Mouse (Mus musculus): ENCODE data around the gene Mgat4a. TPM values are rescaled to one million over a fixed set of nuclear protein-coding genes. Genes with fewer than 3 reads are reported as not detected.
A peak's percentile ranks its signal among the peaks of the same experiment; 100 is the strongest.

Gene Mgat4a
- total and polyA plus RNA-seq, 2 experiments from 2014 or later: 8.2 to 23.4 TPM

- no peaks in the 10 kb centered on the region for H3K36me3 ChIP-seq (ENCODE audit: insufficient read depth)
- no peak for ATAC-seq
- WGBS: 80% methylated on average over 4 of the region's 4 CpGs
- H3K27me3 ChIP-seq (ENCODE audit: insufficient read depth, low read length): no peaks in the 10 kb centered on the region
- H3K9me3 ChIP-seq (ENCODE audit: low read length): no peaks in the 10 kb centered on the region
- H3K4me2 ChIP-seq (ENCODE audit: low read depth): no peak overlapping the region
- no peak overlapping the region for H3K4me3 ChIP-seq (ENCODE audit: low read depth, low read length)
- DNase-seq: no peak
- no peak overlapping the region for H3K27ac ChIP-seq (ENCODE audit: low read depth, low read length)
- H3K4me1 ChIP-seq (ENCODE audit: insufficient read depth): no peaks in the 10 kb centered on the region
- TF ChIP-seq CTCF (IDR thresholded peaks at IDR 0.05; ENCODE audit: low read depth): no peak
- H3K9ac ChIP-seq: no peak overlapping the region
Observed at GRCm38 (mm10) chr1:37518791-37519190, 22.0 kb downstream of the Mgat4a start.

- no peaks in the 10 kb centered on the region for H3K9me3 ChIP-seq (ENCODE audit: low read length)
- no peak overlapping the region for H3K4me3 ChIP-seq (ENCODE audit: low read depth, low read length)
- DNase-seq (no peak), ATAC-seq (no peak)
- no peak for TF ChIP-seq CTCF (IDR thresholded peaks at IDR 0.05; ENCODE audit: low read depth)
- H3K4me1 ChIP-seq (ENCODE audit: insufficient read depth): no peaks in the 10 kb centered on the region
- H3K4me2 ChIP-seq (ENCODE audit: low read depth): no peak overlapping the region
- H3K27ac ChIP-seq (ENCODE audit: low read depth, low read length): no peak overlapping the region
- H3K36me3 ChIP-seq (ENCODE audit: insufficient read depth): no peaks in the 10 kb centered on the region
- H3K9ac ChIP-seq: no peak overlapping the region
- WGBS: 77% methylated on average over 4 of the region's 4 CpGs
- no peaks in the 10 kb centered on the region for H3K27me3 ChIP-seq (ENCODE audit: insufficient read depth, low read length)
Observed at GRCm38 (mm10) chr1:37518124-37518720, 22.6 kb downstream of the Mgat4a start.

GRCm38 (mm10) chr1:37512961-37513431 is 27.8 kb downstream of the Mgat4a start:
- no peak for TF ChIP-seq CTCF (IDR thresholded peaks at IDR 0.05; ENCODE audit: low read depth)
- no peaks in the 10 kb centered on the region for H3K9me3 ChIP-seq (ENCODE audit: low read length)
- no peaks in the 10 kb centered on the region for H3K36me3 ChIP-seq (ENCODE audit: insufficient read depth)
- H3K4me3 ChIP-seq (ENCODE audit: low read depth, low read length): no peak overlapping the region
- peak; percentile 34; the same call in 1 of the 2 replicates for ATAC-seq
- peak overlapping the region; percentile 24; the same call in 1 of the 2 replicates for H3K27ac ChIP-seq (ENCODE audit: low read depth, low read length)
- no peak overlapping the region; the same call in 1 of the 2 replicates for H3K9ac ChIP-seq
- no peak overlapping the region for H3K4me2 ChIP-seq (ENCODE audit: low read depth)
- DNase-seq: peak; percentile 25
- no peaks in the 10 kb centered on the region for H3K27me3 ChIP-seq (ENCODE audit: insufficient read depth, low read length)
- WGBS: 74% methylated on average over 2 of the region's 2 CpGs
- peaks cover 17% of the 10 kb centered on the region; the same call in 1 of the 2 replicates for H3K4me1 ChIP-seq (ENCODE audit: insufficient read depth)

GRCm38 (mm10) chr1:37512109-37512640 is 28.6 kb downstream of the Mgat4a start:
- Histone ChIP-seq H3K27ac (ENCODE audit: low read depth, low read length) (peak overlapping the region; percentile 24; the same call in 1 of the 2 replicates), H3K4me1 (ENCODE audit: insufficient read depth) (peaks cover 17% of the 10 kb centered on the region; the same call in 1 of the 2 replicates), H3K27me3 (ENCODE audit: insufficient read depth, low read length) (no peaks in the 10 kb centered on the region), H3K36me3 (ENCODE audit: insufficient read depth) (no peaks in the 10 kb centered on the region), H3K4me3 (ENCODE audit: low read depth, low read length) (no peak overlapping the region), H3K4me2 (ENCODE audit: low read depth) (no peak overlapping the region), H3K9me3 (ENCODE audit: low read length) (no peaks in the 10 kb centered on the region), H3K9ac (no peak overlapping the region)
- peak; percentile 47; the same call in 1 of the 2 replicates for ATAC-seq
- DNase-seq: peak; percentile 55
- TF ChIP-seq CTCF (IDR thresholded peaks at IDR 0.05; ENCODE audit: low read depth): no peak
- 13% methylated on average over 5 of the region's 5 CpGs for WGBS

- ATAC-seq: no peak
- TF ChIP-seq CTCF (IDR thresholded peaks at IDR 0.05; ENCODE audit: low read depth): no peak
- H3K4me3 ChIP-seq (ENCODE audit: low read depth, low read length): no peak overlapping the region
- peaks cover 17% of the 10 kb centered on the region; the same call in 1 of the 2 replicates for H3K4me1 ChIP-seq (ENCODE audit: insufficient read depth)
- H3K27ac ChIP-seq (ENCODE audit: low read depth, low read length): no peak overlapping the region
- H3K27me3 ChIP-seq (ENCODE audit: insufficient read depth, low read length): no peaks in the 10 kb centered on the region
- no peaks in the 10 kb centered on the region for H3K36me3 ChIP-seq (ENCODE audit: insufficient read depth)
- no peak for DNase-seq
- H3K9ac ChIP-seq: no peak overlapping the region
- WGBS: 80% methylated on average over 3 of the region's 3 CpGs
- peaks cover 6% of the 10 kb centered on the region; the same call in 1 of the 2 replicates for H3K9me3 ChIP-seq (ENCODE audit: low read length)
- no peak overlapping the region for H3K4me2 ChIP-seq (ENCODE audit: low read depth)
Observed at GRCm38 (mm10) chr1:37510193-37510592, 30.6 kb downstream of the Mgat4a start.

GRCm38 (mm10) chr1:37509437-37509836 is 31.4 kb downstream of the Mgat4a start:
- no peak overlapping the region for H3K27ac ChIP-seq (ENCODE audit: low read depth, low read length)
- H3K9me3 ChIP-seq (ENCODE audit: low read length): peaks cover 6% of the 10 kb centered on the region; the same call in 1 of the 2 replicates
- peaks cover 17% of the 10 kb centered on the region; the same call in 1 of the 2 replicates for H3K4me1 ChIP-seq (ENCODE audit: insufficient read depth)
- no peaks in the 10 kb centered on the region for H3K27me3 ChIP-seq (ENCODE audit: insufficient read depth, low read length)
- H3K4me2 ChIP-seq (ENCODE audit: low read depth): no peak overlapping the region
- no peak for TF ChIP-seq CTCF (IDR thresholded peaks at IDR 0.05; ENCODE audit: low read depth)
- no peaks in the 10 kb centered on the region for H3K36me3 ChIP-seq (ENCODE audit: insufficient read depth)
- ATAC-seq (no peak), DNase-seq (no peak)
- no peak overlapping the region for H3K4me3 ChIP-seq (ENCODE audit: low read depth, low read length)
- WGBS: 88% methylated on average over 5 of the region's 5 CpGs
- H3K9ac ChIP-seq: no peak overlapping the region

GRCm38 (mm10) chr1:37505348-37505730 is 35.5 kb downstream of the Mgat4a start:
- Histone ChIP-seq H3K4me1 (ENCODE audit: insufficient read depth) (no peaks in the 10 kb centered on the region), H3K9ac (no peak overlapping the region), H3K4me2 (ENCODE audit: low read depth) (no peak overlapping the region), H3K4me3 (ENCODE audit: low read depth, low read length) (no peak overlapping the region), H3K27ac (ENCODE audit: low read depth, low read length) (no peak overlapping the region), H3K27me3 (ENCODE audit: insufficient read depth, low read length) (no peaks in the 10 kb centered on the region), H3K36me3 (ENCODE audit: insufficient read depth) (no peaks in the 10 kb centered on the region), H3K9me3 (ENCODE audit: low read length) (peaks cover 6% of the 10 kb centered on the region; the same call in 1 of the 2 replicates)
- WGBS: 96% methylated on average over 9 of the region's 9 CpGs
- DNase-seq: no peak
- no peak for ATAC-seq
- no peak for TF ChIP-seq CTCF (IDR thresholded peaks at IDR 0.05; ENCODE audit: low read depth)
